11 mouse cellular contexts compared by ENCODE assay signal in genomic region chr6:50662925-50663583, GRCm38 (mm10). TPM values are rescaled to one million over a fixed set of nuclear protein-coding genes. Genes with fewer than 3 reads are reported as not detected.
DNase-seq lines count a peak whose midpoint lies in the region; ATAC-seq lines count a peak whose summit lies in the region.
"Had no signal": no experiment of that assay in that cellular context is flagged by ENCODE, and none has a peak within 500 bp of the region (broad histone marks: within the 10 kb centered on the region; RNA-seq: fewer than 3 reads in every experiment).

No protein-coding gene starts in this region.

- WGBS in limb, embryonic 12.5 days, result 41% methylated on average over 12 of the region's 12 CpGs
- 78% methylated on average over 12 of the region's 12 CpGs for WGBS in limb, embryonic 10.5 days
- 62% methylated on average over 12 of the region's 12 CpGs for WGBS in neural tube, embryonic 15.5 days
- WGBS in intestine, embryonic 15.5 days, result 74% methylated on average over 12 of the region's 12 CpGs

- H3K9me3 ChIP-seq in limb, embryonic 12.5 days, result no peaks in the 10 kb centered on the region
- H3K9me3 ChIP-seq in limb, embryonic 10.5 days (replicated peaks), result no peaks in the 10 kb centered on the region
- no peaks in the 10 kb centered on the region for H3K9me3 ChIP-seq in neural tube, embryonic 15.5 days (replicated peaks)
- no peaks in the 10 kb centered on the region for H3K9me3 ChIP-seq in intestine, embryonic 15.5 days

- ATAC-seq in limb, embryonic 12.5 days (ENCODE audit: insufficient number of reproducible peaks, insufficient read depth, low FRiP score, low TSS enrichment, low read depth), result no peak
- ATAC-seq in neural tube, embryonic 15.5 days (ENCODE audit: low FRiP score), result peak; percentile 22; the same call in 1 of the 2 replicates
- no peak for ATAC-seq in intestine, embryonic 15.5 days

- H3K36me3 ChIP-seq in limb, embryonic 12.5 days, result no peaks in the 10 kb centered on the region
- H3K36me3 ChIP-seq in limb, embryonic 10.5 days, result no peaks in the 10 kb centered on the region
- H3K36me3 ChIP-seq in neural tube, embryonic 15.5 days, result no peaks in the 10 kb centered on the region
- H3K36me3 ChIP-seq in intestine, embryonic 15.5 days, result no peaks in the 10 kb centered on the region

- no peak for DNase-seq in limb, embryonic 10.5 days (ENCODE audit: low spot score)
- peak; percentile 42 to 51 for DNase-seq in cerebellum, adult 18-20 months
- peak; percentile 79 for DNase-seq in fibroblast of lung, adult 2 months (ENCODE audit: low read depth)
- DNase-seq in right cerebral cortex, postnatal 10 days (ENCODE audit: low spot score in 2 of 2), result no peak

- H3K27ac ChIP-seq in limb, embryonic 12.5 days, result peak overlapping the region; percentile 24; the same call in 1 of the 2 replicates
- no peak overlapping the region for H3K27ac ChIP-seq in limb, embryonic 10.5 days
- H3K27ac ChIP-seq in neural tube, embryonic 15.5 days (replicated peaks), result peak overlapping the region; percentile 45
- H3K27ac ChIP-seq in intestine, embryonic 15.5 days, result no peak overlapping the region

- no peak overlapping the region for H3K4me2 ChIP-seq in limb, embryonic 12.5 days
- no peak overlapping the region for H3K4me2 ChIP-seq in neural tube, embryonic 15.5 days
- H3K4me2 ChIP-seq in intestine, embryonic 15.5 days (replicated peaks), result no peak overlapping the region

- peaks cover 46% of the 10 kb centered on the region for H3K4me1 ChIP-seq in limb, embryonic 12.5 days (replicated peaks)
- peaks cover 7% of the 10 kb centered on the region; the same call in 1 of the 2 replicates for H3K4me1 ChIP-seq in limb, embryonic 10.5 days
- H3K4me1 ChIP-seq in neural tube, embryonic 15.5 days, result peaks cover 17% of the 10 kb centered on the region
- 0 out of 2 replicates have a peak, but pooled peaks cover 2% of the 10 kb centered on the region for H3K4me1 ChIP-seq in intestine, embryonic 15.5 days (replicated peaks)

- no peak overlapping the region for H3K4me3 ChIP-seq in limb, embryonic 12.5 days (replicated peaks)
- H3K4me3 ChIP-seq in limb, embryonic 10.5 days, result no peak overlapping the region
- H3K4me3 ChIP-seq in neural tube, embryonic 15.5 days (replicated peaks), result no peak overlapping the region
- no peak overlapping the region for H3K4me3 ChIP-seq in intestine, embryonic 15.5 days (replicated peaks)

- H3K27me3 ChIP-seq in limb, embryonic 12.5 days, result peaks cover 30% of the 10 kb centered on the region
- H3K27me3 ChIP-seq in limb, embryonic 10.5 days (ENCODE audit: low read depth, poor library complexity, severe bottlenecking), result no peaks in the 10 kb centered on the region
- H3K27me3 ChIP-seq in neural tube, embryonic 15.5 days (replicated peaks), result no peaks in the 10 kb centered on the region
- H3K27me3 ChIP-seq in intestine, embryonic 15.5 days (replicated peaks), result no peaks in the 10 kb centered on the region

- no peak overlapping the region for H3K9ac ChIP-seq in limb, embryonic 12.5 days (replicated peaks)
- H3K9ac ChIP-seq in neural tube, embryonic 15.5 days (replicated peaks), result no peak overlapping the region
- H3K9ac ChIP-seq in intestine, embryonic 15.5 days, result no peak overlapping the region

RNA-seq across cellular contexts. Expression of gene Npvf, which starts 8.8 kb away (rescaled TPM):
- not detected in 2 replicates for polyA plus RNA-seq in limb, embryonic 12.5 days (2016; fragmentation: Nextera tagmentation; extraction: Ambion mirVana)
- not detected in 2 replicates for polyA plus RNA-seq in limb, embryonic 10.5 days (2016; fragmentation: Nextera tagmentation; extraction: Ambion mirVana)
- polyA plus RNA-seq in neural tube, embryonic 15.5 days (2015; fragmentation: Nextera tagmentation; extraction: Ambion mirVana), result 0.26 TPM in 1 of 2 replicates, not detected in the other
- polyA plus RNA-seq in intestine, embryonic 15.5 days (2015; fragmentation: Nextera tagmentation; extraction: Ambion mirVana), result not detected in 2 replicates
- polyA plus RNA-seq: cortical plate, adult 2 months; heart, embryonic 16.5 days; liver, embryonic 16.5 days; small intestine, adult 2 months had no signal

Comparison
In these comparisons a context has a peak if more than half of its experiments do, and no peak if none do; other contexts are left out.
1. H3K27ac ChIP-seq: peak in limb, embryonic 12.5 days (single experiment) and neural tube, embryonic 15.5 days (single experiment); none in limb, embryonic 10.5 days (single experiment) and intestine, embryonic 15.5 days (single experiment).
2. DNase-seq: peak in cerebellum, adult 18-20 months (2 of 2) and fibroblast of lung, adult 2 months (single experiment); none in limb, embryonic 10.5 days (single experiment) and right cerebral cortex, postnatal 10 days (0 of 2).